Mouse (Mus musculus): ENCODE data around the gene Olfr1098. TPM values are rescaled to one million over a fixed set of nuclear protein-coding genes. Genes with fewer than 3 reads are reported as not detected.

Olfr1098 gene
- not detected in 2 replicates for polyA plus RNA-seq (2016; fragmentation: Nextera tagmentation; extraction: Ambion mirVana)

GRCm38 (mm10) chr2:86924445-86924844, at the start of gene Olfr1098:
Olfr1098 (minus strand) TSS chr2:86924545.
- Histone ChIP-seq H3K9me3 (no peaks in the 10 kb centered on the region), H3K4me2 (replicated peaks) (no peak within 1 kb of the TSS), H3K4me1 (no peaks in the 10 kb centered on the region), H3K27ac (no peak within 1 kb of the TSS), H3K4me3 (no peak within 1 kb of the TSS), H3K9ac (no peak within 1 kb of the TSS), H3K36me3 (no peaks in the 10 kb centered on the region), H3K27me3 (no peaks in the 10 kb centered on the region)
- ATAC-seq (ENCODE audit: insufficient number of reproducible peaks, insufficient read depth, low FRiP score, low TSS enrichment), result no peak
- 89% methylated on average over 1 of the region's 1 CpGs for WGBS

DNA sequence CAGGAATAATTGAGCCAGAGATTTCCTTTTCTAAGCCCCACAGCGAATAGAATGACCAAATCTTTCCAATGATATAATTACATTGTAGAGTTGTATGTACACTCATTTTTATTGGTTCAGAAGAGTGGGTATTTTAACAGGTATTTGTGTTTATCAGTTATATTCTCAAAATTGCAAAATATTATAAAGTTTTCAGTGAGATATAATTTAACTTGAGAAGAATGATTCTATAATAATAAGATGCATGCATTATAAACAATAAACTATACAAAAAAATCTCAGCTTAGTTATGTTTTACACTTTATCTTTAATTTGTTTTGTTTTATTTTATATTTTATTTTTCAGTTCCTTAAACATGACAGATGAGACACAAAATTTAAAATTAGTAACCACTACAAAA, 36.2 kb upstream of the Olfr1098 start, which contains the start of gene Olfr1099:
Gene Olfr1099, minus strand, starts transcription at position 101 of the 400 bp plus-strand sequence.
- no peak within 1 kb of the TSS for H3K4me2 ChIP-seq (replicated peaks)
- H3K27ac ChIP-seq, result no peak within 1 kb of the TSS
- H3K9ac ChIP-seq, result no peak within 1 kb of the TSS
- 80% methylated on average over 1 of the region's 1 CpGs for WGBS
- H3K4me1 ChIP-seq, result no peaks in the 10 kb centered on the region
- H3K9me3 ChIP-seq, result no peaks in the 10 kb centered on the region
- no peaks in the 10 kb centered on the region for H3K36me3 ChIP-seq
- no peak for ATAC-seq (ENCODE audit: insufficient number of reproducible peaks, insufficient read depth, low FRiP score, low TSS enrichment)
- H3K4me3 ChIP-seq, result no peak within 1 kb of the TSS
- no peaks in the 10 kb centered on the region for H3K27me3 ChIP-seq

GRCm38 (mm10) chr2:86926557-86926956, 2.2 kb upstream of the Olfr1098 start:
- no peak overlapping the region for H3K27ac ChIP-seq
- H3K9me3 ChIP-seq, result no peaks in the 10 kb centered on the region
- H3K4me2 ChIP-seq (replicated peaks), result no peak overlapping the region
- no peak overlapping the region for H3K9ac ChIP-seq
- no peak for ATAC-seq (ENCODE audit: insufficient number of reproducible peaks, insufficient read depth, low FRiP score, low TSS enrichment)
- no peaks in the 10 kb centered on the region for H3K36me3 ChIP-seq
- no peaks in the 10 kb centered on the region for H3K27me3 ChIP-seq
- H3K4me1 ChIP-seq, result no peaks in the 10 kb centered on the region
- H3K4me3 ChIP-seq, result no peak overlapping the region

DNA sequence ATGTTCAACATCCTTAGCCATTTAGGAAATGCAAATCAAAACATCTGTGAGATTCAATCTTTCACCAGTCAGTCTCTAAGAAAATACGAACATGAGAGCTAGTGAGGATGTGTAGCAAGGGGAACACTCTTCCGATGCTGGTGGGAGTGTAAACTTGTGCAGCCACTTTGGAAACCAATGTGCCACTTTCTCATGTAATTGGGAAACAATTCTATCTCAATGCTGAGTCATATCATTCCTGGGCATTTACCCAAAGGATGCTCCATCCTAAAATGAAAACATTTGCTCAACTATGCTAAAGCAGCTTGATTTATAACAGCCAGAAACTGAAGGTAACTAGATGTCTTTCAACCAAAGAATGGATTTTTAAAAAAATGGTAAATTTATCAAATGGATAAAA, 18.7 kb downstream of the Olfr1098 start:
- Histone ChIP-seq H3K27ac (no peak overlapping the region), H3K4me1 (no peaks in the 10 kb centered on the region), H3K9me3 (no peaks in the 10 kb centered on the region), H3K4me3 (no peak overlapping the region), H3K4me2 (replicated peaks) (no peak overlapping the region), H3K27me3 (no peaks in the 10 kb centered on the region), H3K9ac (no peak overlapping the region), H3K36me3 (no peaks in the 10 kb centered on the region)
- ATAC-seq (ENCODE audit: insufficient number of reproducible peaks, insufficient read depth, low FRiP score, low TSS enrichment), result no peak
- 74% methylated on average over 2 of the region's 2 CpGs for WGBS

DNA sequence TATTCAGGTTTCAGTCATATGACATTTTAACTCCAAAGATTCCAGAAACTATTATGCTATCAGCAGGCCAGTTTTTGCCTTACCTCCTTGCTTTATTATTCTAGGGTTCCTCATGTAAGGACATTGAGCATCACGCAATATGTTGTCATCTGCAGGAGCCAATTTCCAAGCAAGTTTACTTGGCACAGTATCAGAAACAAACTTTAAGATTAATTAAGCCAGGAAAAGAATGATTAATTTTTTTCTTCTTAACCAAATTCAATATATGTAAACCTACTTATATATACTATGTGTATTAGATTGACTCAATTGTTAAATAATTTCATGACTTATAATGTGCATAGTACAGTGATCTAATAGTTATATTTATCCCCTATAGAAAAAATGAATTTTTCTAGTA, 32.2 kb downstream of the Olfr1098 start, which contains the start of gene Olfr1097:
Gene Olfr1097, minus strand, starts transcription at position 101 of the 400 bp plus-strand sequence.
- WGBS, result 93% methylated on average over 1 of the region's 1 CpGs
- no peak within 1 kb of the TSS for H3K4me3 ChIP-seq
- no peaks in the 10 kb centered on the region for H3K36me3 ChIP-seq
- no peaks in the 10 kb centered on the region for H3K4me1 ChIP-seq
- no peak within 1 kb of the TSS for H3K9ac ChIP-seq
- no peaks in the 10 kb centered on the region for H3K27me3 ChIP-seq
- ATAC-seq (ENCODE audit: insufficient number of reproducible peaks, insufficient read depth, low FRiP score, low TSS enrichment), result no peak
- no peak within 1 kb of the TSS for H3K27ac ChIP-seq
- no peak within 1 kb of the TSS for H3K4me2 ChIP-seq (replicated peaks)
- H3K9me3 ChIP-seq, result no peaks in the 10 kb centered on the region

DNA sequence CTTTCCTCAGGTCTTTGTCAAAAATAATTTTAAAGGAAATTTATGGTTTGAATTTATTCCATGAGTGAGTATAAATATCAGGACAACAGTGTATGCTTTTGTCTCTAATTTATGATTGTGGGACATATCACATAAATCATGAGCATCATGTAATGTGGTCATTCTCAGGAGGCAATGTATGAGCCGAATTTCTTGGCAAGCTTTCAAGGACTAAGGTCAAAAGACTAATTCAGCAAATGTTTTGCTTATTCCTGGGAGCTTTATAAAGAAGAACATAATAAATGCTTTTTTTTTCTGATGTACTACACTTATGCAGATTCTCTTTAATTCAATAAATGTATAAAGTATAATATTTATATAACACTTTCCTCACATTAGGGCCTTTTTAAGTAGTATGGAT, 49.6 kb downstream of the Olfr1098 start, which contains the start of gene Gm13723:
Gene Gm13723, minus strand, starts transcription at position 101 of the 400 bp plus-strand sequence.
- no peaks in the 10 kb centered on the region for H3K4me1 ChIP-seq
- no peaks in the 10 kb centered on the region for H3K27me3 ChIP-seq
- WGBS, result 63% methylated on average over 1 of the region's 1 CpGs
- no peak within 1 kb of the TSS for H3K4me2 ChIP-seq (replicated peaks)
- ATAC-seq (ENCODE audit: insufficient number of reproducible peaks, insufficient read depth, low FRiP score, low TSS enrichment), result no peak
- no peaks in the 10 kb centered on the region for H3K36me3 ChIP-seq
- H3K9me3 ChIP-seq, result no peaks in the 10 kb centered on the region
- no peak within 1 kb of the TSS for H3K9ac ChIP-seq
- no peak within 1 kb of the TSS for H3K27ac ChIP-seq
- no peak within 1 kb of the TSS for H3K4me3 ChIP-seq

Other genes starting within 250 kb of the Olfr1098 start
- not detected in 2 replicates for gene Olfr1086, start 244.5 kb downstream of the Olfr1098 start, polyA plus RNA-seq (2016; fragmentation: Nextera tagmentation; extraction: Ambion mirVana)
- not detected in 2 replicates for gene Olfr1087, start 226.2 kb downstream of the Olfr1098 start, polyA plus RNA-seq (2016; fragmentation: Nextera tagmentation; extraction: Ambion mirVana)
- gene Olfr1089, start 190.8 kb downstream of the Olfr1098 start, polyA plus RNA-seq (2016; fragmentation: Nextera tagmentation; extraction: Ambion mirVana), result not detected in 2 replicates
- not detected in 2 replicates for gene Olfr1090, start 165.6 kb downstream of the Olfr1098 start, polyA plus RNA-seq (2016; fragmentation: Nextera tagmentation; extraction: Ambion mirVana)
- not detected in 2 replicates for gene Olfr1093, start 142.1 kb downstream of the Olfr1098 start, polyA plus RNA-seq (2016; fragmentation: Nextera tagmentation; extraction: Ambion mirVana)
- not detected in 2 replicates for gene Olfr141, start 114.5 kb downstream of the Olfr1098 start, polyA plus RNA-seq (2016; fragmentation: Nextera tagmentation; extraction: Ambion mirVana)
- gene Olfr1094, start 99.9 kb downstream of the Olfr1098 start, polyA plus RNA-seq (2016; fragmentation: Nextera tagmentation; extraction: Ambion mirVana), result not detected in 2 replicates
- not detected in 2 replicates for gene Olfr1095, start 72.8 kb downstream of the Olfr1098 start, polyA plus RNA-seq (2016; fragmentation: Nextera tagmentation; extraction: Ambion mirVana)
- not detected in 2 replicates for gene Gm13723, start 49.7 kb downstream of the Olfr1098 start, polyA plus RNA-seq (2016; fragmentation: Nextera tagmentation; extraction: Ambion mirVana)
- not detected in 2 replicates for gene Olfr1097, start 32.3 kb downstream of the Olfr1098 start, polyA plus RNA-seq (2016; fragmentation: Nextera tagmentation; extraction: Ambion mirVana)
- gene Olfr1099, start 36.1 kb upstream of the Olfr1098 start, polyA plus RNA-seq (2016; fragmentation: Nextera tagmentation; extraction: Ambion mirVana), result not detected in 2 replicates
- not detected in 2 replicates for gene Olfr1100, start 55.4 kb upstream of the Olfr1098 start, polyA plus RNA-seq (2016; fragmentation: Nextera tagmentation; extraction: Ambion mirVana)
- not detected in 2 replicates for gene Olfr1101, start 66.7 kb upstream of the Olfr1098 start, polyA plus RNA-seq (2016; fragmentation: Nextera tagmentation; extraction: Ambion mirVana)
- not detected in 2 replicates for gene Olfr1102, start 73.9 kb upstream of the Olfr1098 start, polyA plus RNA-seq (2016; fragmentation: Nextera tagmentation; extraction: Ambion mirVana)
- gene Olfr1104, start 102.5 kb upstream of the Olfr1098 start, polyA plus RNA-seq (2016; fragmentation: Nextera tagmentation; extraction: Ambion mirVana), result not detected in 2 replicates
- gene Olfr1105, start 112.0 kb upstream of the Olfr1098 start, polyA plus RNA-seq (2016; fragmentation: Nextera tagmentation; extraction: Ambion mirVana), result not detected in 2 replicates
- gene Olfr1106, start 127.7 kb upstream of the Olfr1098 start, polyA plus RNA-seq (2016; fragmentation: Nextera tagmentation; extraction: Ambion mirVana), result not detected in 2 replicates
- gene Olfr1107, start 151.3 kb upstream of the Olfr1098 start, polyA plus RNA-seq (2016; fragmentation: Nextera tagmentation; extraction: Ambion mirVana), result not detected in 2 replicates
- gene Olfr1109, start 171.5 kb upstream of the Olfr1098 start, polyA plus RNA-seq (2016; fragmentation: Nextera tagmentation; extraction: Ambion mirVana), result not detected in 2 replicates
- gene Olfr259, start 190.0 kb upstream of the Olfr1098 start, polyA plus RNA-seq (2016; fragmentation: Nextera tagmentation; extraction: Ambion mirVana), result not detected in 2 replicates
- not detected in 2 replicates for gene Olfr1110, start 215.8 kb upstream of the Olfr1098 start, polyA plus RNA-seq (2016; fragmentation: Nextera tagmentation; extraction: Ambion mirVana)
- gene Olfr1111, start 228.1 kb upstream of the Olfr1098 start, polyA plus RNA-seq (2016; fragmentation: Nextera tagmentation; extraction: Ambion mirVana), result not detected in 2 replicates

Measured in embryonic facial prominence, embryonic 12.5 days (tissue).